Mouse (Mus musculus): ENCODE data around the gene Tmem255a.

Gene Tmem255a

DNA sequence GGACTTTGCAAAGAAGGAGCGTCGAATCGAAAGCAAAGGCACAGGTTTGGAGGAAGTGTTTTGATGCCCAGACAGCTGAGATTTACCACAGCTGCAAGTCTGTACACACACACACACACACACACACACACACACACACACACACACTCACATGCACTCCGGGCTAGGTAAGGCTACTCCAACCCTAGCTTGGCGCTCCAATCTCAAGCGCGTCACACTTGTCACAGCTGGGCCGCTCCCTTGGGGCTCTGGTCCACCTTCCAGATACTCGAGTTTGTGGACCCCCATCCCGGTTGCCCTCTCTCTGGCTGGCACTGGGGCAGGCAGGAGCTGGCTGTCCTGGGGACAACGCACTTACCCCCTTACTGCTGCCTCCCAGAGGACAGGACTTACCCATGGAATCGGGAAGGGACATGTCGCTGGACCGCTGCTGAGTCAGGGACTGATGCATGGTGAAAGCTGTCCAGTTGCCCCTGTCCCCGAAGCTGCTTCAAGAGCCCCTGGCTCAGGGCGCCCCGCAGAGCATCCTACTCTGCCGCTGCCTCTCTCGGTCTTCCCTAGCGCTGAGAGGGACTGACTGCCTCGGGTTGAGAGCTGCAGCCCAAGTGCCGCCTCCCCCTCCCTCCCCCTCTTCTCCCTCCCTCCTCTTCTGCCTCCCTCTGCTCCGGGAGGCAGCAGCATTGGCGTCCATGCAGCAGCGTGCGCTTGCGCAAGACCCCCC is at the start of gene Tmem255a:
TSS of gene Tmem255a (minus strand) at position 589 of the 721 bp plus-strand sequence.
- DNase-seq (ENCODE audit: low spot score in 2 of 2), result peak; percentile 26 to 41

DNA sequence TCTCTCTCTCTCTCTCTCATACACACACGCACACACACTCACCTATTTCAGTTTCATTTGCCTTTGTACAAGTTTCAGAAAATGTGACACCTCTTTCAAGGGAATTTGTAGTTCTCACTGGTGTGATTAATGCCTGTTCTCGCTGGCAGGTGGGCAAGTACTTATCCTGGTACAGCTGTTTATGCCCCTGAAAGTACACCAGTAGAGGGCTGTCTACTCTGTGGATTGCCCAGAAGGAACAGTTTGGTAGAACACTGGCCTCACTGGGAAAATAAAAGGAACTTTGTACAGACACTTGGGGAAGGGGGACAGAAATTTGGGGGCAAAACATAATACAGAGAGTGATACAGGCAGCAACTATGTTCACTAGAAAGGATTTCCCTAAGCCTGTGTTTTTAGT is 7.4 kb upstream of the Tmem255a start:
- no peak for DNase-seq (ENCODE audit: low spot score in 2 of 2)

DNA sequence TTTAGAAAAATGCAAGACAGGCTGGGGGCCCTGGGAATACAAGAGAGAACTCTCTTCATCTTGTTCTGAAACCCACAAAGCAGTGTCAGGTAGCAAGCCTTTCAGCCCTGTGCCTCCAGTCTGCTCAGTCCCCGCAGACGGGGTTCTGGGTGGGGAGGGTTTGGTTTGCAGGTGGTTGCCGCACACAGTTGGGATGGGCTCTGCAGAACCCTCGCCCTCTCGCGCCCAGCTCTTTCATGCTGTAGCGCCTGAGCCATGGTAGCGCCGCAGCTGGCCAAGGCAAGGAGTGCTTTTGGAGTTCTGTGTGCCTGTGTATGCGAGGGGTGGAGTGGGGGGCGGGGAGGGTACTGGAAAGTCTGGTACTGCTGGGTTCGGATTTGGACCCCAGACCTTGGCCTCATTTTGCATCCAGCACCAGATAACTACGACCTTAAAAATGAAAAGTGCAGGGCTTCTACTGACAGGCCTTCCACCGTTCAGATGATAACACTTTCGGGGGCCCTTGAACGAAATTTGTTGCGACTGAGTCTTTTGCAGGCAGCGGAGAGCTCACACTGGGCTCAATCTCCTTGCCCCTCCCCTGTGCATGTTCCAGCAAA is 1.8 kb downstream of the Tmem255a start:
- peak; percentile 28 to 35 for DNase-seq (ENCODE audit: low spot score in 2 of 2)

DNA sequence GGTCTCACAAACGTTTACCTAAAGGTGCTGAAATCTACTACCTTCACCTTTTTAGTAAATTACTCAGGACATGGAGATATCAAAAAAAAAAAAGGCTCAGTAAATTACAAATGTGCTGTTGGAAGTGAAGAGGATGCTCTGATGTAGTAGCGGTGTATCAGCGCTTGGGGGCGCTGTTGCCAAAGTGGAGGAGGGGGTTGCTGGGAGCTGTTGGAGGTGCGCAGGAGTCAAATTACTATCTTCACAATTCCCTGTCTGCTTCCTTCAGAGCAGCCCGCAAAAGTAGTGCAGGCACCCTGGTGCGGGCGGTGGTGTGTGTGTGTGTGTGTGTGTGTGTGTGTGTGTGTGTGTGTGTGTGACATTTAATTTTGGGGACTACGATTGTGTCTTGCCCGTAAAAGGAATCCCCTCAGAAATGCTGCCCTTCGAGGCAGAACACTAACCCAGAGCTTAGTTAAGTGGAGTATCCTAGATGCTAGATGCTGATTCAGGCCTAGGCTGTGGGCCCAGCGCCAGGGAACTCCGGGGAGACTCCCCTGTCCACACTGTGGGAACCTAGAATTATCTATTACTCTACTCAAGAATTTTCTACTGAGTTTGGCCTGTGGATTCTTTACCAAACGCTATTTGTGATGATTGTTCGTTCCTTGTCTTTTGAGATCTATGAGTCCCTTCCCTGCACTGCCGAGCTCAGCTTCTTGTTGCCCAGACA is 2.4 kb downstream of the Tmem255a start:
- DNase-seq (ENCODE audit: low spot score in 2 of 2), result peak; percentile 34 to 62

DNA sequence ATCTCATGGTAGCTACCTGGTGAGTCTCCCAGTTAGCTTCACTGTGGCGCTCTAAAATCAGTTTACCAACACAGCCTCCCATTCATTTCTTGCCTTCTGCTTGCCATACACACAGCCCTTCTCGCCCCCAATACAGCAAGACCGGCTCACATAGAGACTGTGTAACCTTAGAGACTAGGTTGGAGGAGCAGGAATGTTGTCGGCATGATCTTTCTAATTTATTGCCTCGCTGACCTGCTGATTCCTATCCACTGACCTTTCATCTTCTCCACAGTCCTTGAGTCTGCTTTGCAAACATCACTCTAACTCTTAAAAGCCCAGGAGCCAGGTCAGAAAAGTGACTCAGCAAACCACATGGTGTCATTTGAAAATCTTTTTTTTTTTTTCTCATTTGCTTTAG is 4.6 kb downstream of the Tmem255a start:
- no peak for DNase-seq (ENCODE audit: low spot score in 2 of 2)

DNA sequence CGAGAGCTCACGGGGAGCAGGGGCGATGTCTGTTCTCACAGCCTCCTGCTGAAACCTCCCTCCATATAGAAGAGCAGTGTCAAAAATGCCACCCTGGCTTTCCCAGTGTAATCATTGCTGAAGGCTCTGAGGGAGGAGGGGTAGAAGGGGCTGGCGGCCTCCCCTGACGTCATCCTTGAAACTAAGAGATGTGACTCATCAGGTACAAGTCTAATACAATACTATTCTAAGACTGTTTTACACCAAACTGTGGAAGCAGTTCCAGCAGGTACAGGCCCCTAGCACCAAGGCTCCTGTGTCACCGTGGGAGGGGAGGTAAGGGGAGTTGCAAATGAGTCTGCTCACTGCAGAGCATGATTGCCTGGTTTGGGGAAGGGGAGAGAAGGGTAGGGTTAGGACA is 5.1 kb downstream of the Tmem255a start:
- DNase-seq (ENCODE audit: low spot score in 2 of 2), result no peak

DNA sequence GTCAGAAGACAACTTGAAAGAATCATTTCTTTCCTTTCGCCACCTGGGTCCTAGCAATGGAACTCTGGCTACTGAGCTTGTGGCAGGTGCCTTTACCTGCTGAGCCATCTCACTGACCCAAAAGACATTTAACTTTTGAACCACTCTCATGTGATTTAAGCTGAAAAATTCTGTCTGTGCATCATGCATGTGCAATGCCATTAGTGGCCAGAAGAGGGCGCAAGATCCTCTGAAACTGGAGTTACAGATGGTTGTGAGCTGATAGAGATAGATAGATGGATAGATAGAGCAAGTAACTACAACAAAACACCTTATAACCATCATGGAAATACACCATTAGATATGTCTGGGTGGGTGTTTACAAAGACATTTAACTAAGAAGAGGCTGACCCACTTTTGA is 14.5 kb downstream of the Tmem255a start:
- peak; percentile 21 to 35 for DNase-seq (ENCODE audit: low spot score in 2 of 2)

DNA sequence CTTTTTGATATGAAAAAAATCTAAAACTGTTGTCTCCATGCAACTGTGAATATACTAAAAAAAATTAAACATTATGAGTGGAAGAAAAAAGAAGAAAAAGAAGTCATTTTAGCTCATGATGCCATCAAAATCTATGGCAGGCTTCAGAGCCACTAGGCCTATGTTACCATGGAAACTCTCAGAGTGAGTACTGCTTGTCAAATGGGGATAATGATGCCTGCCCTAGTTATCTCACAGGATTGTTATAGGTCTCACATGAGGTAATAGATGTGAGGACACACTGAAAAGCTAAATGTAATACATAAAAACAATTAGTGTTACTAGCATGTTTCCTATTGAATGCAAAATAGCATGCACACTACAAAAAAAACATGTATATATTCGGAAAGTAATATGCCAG is 22.4 kb downstream of the Tmem255a start:
- no peak for DNase-seq (ENCODE audit: low spot score in 2 of 2)

DNA sequence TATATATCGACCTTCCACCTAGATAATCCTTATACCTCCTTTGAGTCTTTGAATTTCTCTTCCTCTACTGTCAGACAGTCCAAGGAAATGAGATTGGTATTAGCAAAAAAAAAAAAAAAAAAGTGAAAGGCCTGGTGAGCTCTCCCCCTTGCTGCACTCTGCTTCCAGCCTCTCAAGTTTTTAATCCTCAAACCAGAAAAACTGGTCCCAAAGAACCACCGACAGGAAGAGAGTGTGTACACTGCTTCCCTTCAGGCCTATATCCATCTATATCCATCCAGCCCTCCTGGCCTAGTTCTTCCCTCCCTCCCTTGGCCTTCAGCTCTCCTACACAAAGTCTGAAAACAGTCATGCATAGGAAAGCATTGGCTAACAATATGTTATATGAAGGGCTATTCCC is 29.5 kb downstream of the Tmem255a start:
- no peak for DNase-seq (ENCODE audit: low spot score in 2 of 2)

DNA sequence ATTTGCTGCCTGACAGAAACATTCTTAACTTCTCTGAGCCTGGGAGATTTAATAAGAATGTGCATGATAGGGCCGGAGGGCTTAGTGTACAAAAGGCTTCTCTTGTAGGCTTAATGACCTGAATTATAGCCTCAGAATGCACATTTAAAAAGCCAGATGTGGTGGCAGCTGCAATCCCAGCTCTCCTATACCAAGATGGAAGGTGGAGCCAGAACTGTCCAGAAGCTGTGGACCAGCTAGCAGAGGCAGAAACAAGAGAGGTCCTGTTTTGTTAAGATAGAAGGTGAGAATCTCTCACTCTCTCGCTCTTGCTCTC is 34.6 kb downstream of the Tmem255a start:
- no peak for DNase-seq (ENCODE audit: low spot score in 2 of 2)

DNA sequence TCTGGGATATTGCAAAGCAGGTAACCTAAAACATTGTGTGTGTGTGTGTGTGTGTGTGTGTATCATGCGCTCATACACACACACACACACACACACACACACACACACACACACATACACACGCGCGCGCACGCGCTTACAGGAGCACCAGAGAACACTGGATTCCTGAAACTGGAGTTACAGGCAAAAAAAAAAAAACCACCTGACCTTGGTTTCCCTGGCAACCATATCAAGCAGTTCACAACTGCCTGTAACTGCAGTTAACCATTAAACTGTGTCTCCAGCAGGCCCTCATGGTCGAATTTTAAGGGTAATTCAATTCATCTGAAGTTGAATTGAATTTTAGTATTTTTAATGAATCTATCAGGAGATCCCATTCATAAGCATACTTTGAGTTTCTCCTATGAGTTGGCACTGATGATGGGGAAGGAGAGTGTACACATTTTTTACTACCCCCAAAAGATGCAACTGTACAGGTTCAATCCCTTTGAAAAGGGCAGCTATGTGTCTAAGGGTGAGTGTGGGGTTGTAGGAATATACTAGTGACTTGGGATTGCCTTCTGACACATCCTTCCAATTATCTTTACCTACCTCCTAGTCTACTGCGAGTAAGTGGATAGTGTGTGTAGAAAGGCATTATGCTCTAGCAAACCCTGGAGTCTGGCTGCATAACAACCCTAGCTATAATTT is 35.1 kb downstream of the Tmem255a start:
- DNase-seq (ENCODE audit: low spot score in 2 of 2), result no peak

DNA sequence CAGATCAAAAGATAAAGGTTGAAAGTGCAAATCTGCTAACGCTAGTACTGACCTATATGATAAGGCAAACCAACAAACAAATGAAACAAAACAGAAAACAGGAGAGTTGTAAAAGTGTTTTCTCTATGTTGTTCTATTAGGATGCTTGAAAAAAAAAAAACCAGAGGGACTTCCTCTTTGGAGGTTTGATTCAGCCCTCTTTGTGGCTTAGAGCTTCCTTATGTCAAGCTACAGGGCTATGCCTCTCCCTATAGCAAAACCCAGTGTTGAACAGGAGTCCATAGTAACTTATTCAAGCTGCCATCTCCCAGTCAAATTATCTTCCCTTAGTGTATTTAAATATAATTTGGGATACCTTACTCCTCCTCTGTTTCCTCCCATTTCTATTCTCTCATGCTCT is 44.8 kb downstream of the Tmem255a start:
- no peak for DNase-seq (ENCODE audit: low spot score in 2 of 2)

DNA sequence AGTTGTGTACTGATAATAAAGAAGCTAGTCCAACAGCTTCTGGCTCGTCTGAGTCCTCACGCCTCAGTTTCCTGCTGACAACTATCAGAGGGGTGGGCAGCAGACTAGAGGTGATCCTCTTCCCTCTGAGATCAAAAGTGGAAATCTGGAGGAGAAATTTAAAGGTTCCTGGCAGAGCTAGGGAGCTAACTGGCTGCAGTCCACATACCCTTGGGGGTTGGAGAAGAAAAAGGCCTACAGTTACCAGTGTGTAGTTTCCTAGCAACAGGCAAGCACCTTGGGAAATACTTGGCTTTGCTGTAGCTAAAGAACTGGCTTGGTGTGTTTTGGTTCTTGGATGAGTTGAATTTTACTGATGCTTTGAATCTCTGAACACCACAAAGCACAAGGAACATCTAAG is 50.4 kb downstream of the Tmem255a start:
- DNase-seq (ENCODE audit: low spot score in 2 of 2), result peak; percentile 32 to 39

DNA sequence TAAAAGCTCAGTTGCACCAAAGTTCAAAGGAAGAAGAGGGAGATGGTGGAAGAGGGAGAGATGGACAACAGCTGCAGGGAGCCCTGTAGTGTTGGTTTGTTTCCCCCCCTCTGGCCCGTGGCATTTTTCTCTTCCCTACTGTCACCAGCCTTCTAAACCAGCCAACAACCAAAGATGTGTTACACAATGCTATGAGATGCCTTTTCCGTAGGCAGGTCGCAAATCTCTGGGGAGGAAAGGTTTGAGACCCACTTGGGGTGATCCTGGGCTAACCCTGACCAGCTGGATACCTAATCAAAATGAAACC is 61.8 kb downstream of the Tmem255a start:
- DNase-seq (ENCODE audit: low spot score in 2 of 2), result no peak

DNA sequence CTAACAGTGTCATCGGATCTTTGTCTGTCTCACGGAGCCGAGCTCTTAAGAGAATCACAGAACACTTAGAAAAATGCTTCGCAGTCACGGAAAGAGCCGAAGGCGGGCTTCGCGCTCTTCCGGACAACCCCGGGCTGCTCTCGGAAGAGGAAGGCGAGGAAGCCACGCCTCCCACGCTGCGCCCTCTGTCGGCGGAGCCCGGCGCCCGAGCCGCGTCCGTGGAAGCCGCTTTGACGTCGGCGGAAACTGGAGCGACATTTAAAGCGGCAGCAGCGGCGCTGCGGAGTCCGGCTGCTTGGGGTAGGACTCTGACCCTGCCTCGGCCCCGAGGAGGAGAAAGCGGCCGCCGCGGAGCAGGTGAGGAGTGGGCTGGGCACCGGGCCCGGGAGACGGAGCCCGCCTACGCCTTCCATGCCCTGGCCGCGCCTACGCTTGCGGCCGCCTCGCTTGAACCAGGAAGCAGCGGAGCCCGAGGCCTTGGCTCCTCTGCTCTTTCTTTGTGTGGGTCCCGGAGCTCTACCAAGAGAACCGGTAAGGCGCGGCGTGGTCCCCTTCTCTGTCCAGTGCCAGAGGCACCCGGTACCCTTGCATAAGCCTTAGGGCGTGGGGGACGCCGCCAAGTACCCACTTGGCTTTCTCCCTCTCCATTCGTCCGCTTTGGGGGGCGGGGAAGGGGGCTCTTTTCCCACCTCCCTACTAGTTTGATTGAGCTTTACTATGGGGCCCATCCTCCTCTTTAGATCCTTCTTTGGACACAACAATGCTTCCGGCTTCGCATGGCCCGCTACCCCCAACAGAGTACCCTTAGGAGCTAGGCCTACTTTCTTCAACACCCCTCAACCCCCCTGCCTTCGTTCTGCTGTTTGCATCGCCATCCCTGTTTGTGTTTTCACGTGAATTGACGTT is 62.4 kb downstream of the Tmem255a start, which contains the start of gene Zbtb33:
TSS of gene Zbtb33 (plus strand) at position 242 of the 906 bp plus-strand sequence.
- peak; percentile 90 to 93 for DNase-seq (ENCODE audit: low spot score in 2 of 2)

DNA sequence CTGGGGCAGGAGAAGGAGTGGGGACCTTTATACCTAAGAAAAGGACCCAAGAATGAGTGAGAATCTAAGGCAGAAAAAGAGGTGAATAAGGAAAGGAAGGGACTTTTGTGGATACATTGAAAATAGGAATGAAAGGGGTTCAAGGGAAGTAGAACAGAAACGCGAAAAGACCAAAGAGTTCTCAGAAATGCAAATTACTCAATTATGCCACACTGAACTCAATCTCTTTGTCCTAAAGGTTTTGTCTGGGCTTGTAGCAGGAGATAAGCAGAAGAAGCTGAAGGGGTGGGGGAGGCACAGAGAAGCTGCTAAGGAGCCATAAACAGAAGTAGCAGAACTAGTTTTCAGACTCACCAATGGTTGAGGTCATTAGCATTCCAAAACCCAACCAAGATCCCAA is 66.7 kb downstream of the Tmem255a start:
- no peak for DNase-seq (ENCODE audit: low spot score in 2 of 2)

DNA sequence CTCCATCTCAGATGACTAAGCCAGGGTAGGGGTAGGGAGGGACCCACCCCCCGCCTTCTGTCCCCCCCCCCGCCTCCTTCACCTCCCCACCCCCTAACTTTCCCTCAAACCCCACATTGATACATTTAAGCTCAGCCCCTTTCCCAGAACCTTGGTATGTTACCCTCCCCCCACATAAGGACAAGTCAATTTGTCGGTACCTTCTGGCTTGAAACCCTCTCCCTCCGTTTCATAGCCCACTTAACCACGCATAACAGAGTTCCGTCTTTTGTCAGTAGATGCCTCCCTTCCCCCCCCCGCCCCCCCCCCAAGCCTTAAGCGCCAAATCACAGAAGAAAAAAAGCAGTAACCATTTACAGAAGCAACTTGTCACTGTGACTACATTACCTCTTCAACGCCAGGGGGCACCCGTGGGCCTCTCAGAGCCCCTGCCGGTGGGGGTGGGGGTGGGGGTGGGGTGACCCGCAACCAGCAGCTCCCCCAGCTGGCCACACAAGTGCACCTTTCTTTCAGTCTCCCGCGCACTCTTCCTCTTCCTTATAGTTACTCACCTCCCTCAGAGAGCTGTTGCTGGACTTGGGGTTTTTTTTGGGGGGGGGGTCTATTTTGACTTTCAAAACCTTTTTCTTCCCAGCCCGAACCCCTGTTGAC is 70.5 kb downstream of the Tmem255a start:
- peak; percentile 62 to 65 for DNase-seq (ENCODE audit: low spot score in 2 of 2)

DNA sequence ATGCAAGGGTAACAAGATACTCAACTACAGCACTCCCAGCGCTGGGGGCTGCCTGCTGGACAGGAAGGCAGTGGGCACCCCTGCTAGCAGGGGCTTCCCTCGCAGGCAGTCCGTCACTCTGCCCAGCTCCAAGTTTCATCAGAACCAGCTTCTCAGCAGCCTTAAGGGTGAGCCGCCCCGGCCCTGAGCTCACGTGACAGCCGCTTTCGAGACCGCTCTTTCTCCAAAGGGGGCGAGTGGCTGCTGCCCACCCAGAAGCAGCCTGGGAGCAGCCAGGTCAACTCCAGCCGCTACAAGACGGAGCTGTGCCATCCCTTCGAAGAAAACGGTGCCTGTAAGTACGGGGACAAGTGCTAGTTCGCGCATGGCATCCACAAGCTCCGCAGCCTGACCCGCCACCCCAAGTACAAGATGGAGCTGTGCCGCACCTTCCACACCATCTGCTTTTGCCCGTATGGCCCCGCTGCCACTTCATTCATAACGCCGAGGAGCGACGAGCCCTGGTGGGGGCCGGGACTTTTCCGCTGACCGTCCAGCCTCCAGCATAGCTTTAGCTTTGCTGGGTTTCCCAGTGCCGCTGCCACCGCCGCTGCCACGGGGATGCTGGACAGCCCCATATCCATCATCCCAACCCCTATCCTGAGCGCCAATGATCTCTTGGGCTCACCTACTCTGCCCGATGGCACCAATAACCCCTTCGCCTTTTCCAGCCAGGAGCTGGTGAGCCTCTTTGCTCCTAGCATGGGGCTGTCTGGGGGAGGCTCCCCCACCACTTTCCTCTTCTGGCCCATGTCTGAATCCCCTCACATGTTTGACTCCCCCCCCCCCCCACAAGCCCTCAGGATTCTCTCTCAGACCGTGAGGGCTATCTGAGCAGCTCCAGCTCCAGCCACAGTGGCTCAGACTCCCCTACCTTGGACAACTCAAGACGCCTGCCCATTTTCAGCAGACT is 71.3 kb downstream of the Tmem255a start:
- DNase-seq (ENCODE audit: low spot score in 2 of 2), result peak in 1 of 2 experiments; percentile 29

DNA sequence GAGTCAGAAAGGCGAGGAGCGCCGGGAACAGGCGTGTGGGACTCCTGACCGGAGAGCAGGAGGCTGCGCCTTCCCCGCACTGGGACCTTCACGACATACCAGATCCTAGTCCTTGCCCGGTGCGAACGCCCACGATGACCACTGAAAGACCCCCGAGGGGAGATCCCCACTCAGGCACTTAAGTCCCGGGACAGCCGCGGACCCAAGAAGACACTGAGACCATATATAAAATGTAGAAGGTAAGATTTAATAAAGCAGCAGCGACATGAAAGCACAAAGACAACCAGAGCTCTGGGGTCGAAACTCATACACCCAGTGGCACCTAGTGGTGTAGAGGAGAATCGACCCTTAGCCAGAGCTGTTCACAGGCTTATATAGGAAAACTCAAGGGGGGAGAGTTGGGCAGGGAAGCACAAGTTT is 72.3 kb downstream of the Tmem255a start:
- DNase-seq (ENCODE audit: low spot score in 2 of 2), result peak; percentile 45 to 52

DNA sequence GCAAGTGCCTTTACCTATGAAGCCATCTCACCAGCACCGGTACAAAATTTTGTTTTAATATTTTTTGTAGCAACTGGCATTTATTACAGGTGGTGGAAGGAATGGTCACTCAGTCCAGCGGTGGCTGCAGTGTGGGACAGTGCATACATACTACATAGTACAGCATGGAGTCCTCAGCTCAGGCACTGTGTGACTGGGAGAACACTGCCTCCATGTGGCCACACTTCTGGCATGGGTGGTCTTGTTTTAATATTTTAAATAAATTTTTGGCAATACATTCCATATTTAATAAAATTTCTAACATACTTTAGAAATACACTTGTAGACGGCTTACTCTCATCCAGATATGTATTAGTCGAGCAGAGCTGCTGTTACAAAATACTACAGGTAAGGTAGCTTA is 85.6 kb downstream of the Tmem255a start:
- DNase-seq (ENCODE audit: low spot score in 2 of 2), result no peak
